Mouse (Mus musculus) gastrocnemius, postnatal 36 days (tissue): ENCODE measurements around the gene Dpy19l1. TPM values are rescaled to one million over a fixed set of nuclear protein-coding genes. Genes with fewer than 3 reads are reported as not detected.

Experiments
- DNase-seq, 2 experiments: peaks; one replicate each; pipeline ENCODE4 v3.0.0; 2022
- intact Hi-C: fragments of 180-260 bp; cut with DNase I; formaldehyde crosslinking; loops from one replicate; pipeline ENCODE4 v1.15.1; 2025
- total RNA-seq, 2 experiments: library from RNA; stranded (reverse); gene quantifications; 2 replicates each; pipeline ENCODE4 v1.2.3; 2021

The Dpy19l1 gene
- total RNA-seq, 2 experiments from 2014 or later, result 4.3 to 4.9 TPM

GRCm38 (mm10) chr9:24473824-24474223, 29.1 kb downstream of the Dpy19l1 start:
- intact Hi-C loops, result no loop called here
- DNase-seq, result no peak

DNA sequence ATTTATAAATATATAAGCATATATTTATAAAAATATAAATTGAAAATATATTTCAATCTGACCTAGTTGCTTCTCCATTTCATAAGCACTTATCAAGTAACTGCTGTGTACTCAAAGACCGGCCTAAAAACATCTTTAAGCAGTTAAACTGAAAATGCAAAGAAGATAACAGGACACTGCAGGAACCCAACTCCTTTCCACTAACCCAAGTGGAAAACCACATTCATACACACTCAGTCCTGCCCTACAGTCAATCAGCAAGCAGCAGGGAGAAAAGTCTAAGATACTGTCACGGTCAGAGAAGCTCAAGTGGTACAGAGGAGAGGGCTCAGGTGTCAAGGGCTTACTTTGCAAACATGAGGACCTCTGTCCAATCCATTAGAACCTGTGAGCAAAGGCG, 30.4 kb downstream of the Dpy19l1 start:
- intact Hi-C loops, result no loop called here
- DNase-seq, result no peak

- intact Hi-C loops, result no loop called here
- no peak for DNase-seq
Measured at GRCm38 (mm10) chr9:24470166-24470565, 32.8 kb downstream of the Dpy19l1 start.

DNA sequence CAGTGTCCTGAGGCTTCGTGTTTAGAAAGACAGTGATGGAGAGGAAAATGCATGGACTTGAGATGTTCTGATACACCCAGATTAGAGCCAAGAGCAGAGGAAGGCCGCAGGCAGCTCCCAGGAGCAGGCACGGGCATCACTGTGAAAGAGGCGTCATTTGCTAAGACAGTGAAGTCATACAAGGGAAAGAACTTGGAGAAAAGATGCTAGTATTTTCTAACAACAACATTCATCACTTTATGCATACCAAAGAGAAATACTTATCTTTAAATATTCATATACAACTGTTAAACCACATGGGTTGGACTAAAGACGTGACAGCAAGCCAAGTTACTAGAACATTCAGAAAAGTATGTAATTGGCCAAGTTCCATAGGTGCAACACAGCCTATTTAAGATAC, 35.8 kb downstream of the Dpy19l1 start:
- intact Hi-C loops, result no loop called here
- DNase-seq, result no peak

- no peak for DNase-seq
- intact Hi-C loops, result no loop called here
Measured at GRCm38 (mm10) chr9:24466649-24467048, 36.3 kb downstream of the Dpy19l1 start.

- DNase-seq, result no peak
- intact Hi-C loops, result no loop called here
Measured at GRCm38 (mm10) chr9:24461379-24461961, 41.5 kb downstream of the Dpy19l1 start.

DNA sequence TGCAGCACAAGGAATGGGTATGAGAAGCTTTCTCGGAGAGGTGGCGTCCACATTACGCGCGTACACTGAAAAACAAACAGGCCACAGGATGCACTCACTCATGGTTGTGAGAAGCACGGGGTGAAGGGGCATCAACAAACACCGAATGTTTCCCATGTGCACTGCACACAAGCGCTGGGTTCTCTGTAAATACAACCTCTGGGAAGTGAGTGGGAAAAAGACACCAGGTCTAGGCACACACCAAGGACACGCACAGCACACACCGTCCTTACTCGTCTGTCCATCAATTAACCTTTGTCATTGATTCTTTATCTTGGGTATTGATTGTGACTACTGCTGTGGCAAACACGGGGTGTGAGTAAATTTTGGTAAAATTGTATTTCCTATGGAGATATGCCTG, 49.1 kb downstream of the Dpy19l1 start:
- DNase-seq, result no peak
- intact Hi-C loops, result no loop called here

GRCm38 (mm10) chr9:24450976-24451375, 52.0 kb downstream of the Dpy19l1 start:
- intact Hi-C loops, result no loop called here
- DNase-seq, result no peak

- intact Hi-C loops, result no loop called here
- no peak for DNase-seq
Measured at GRCm38 (mm10) chr9:24450524-24450923, 52.4 kb downstream of the Dpy19l1 start.

GRCm38 (mm10) chr9:24434901-24435300, 68.0 kb downstream of the Dpy19l1 start:
- intact Hi-C loops, result no loop called here
- no peak for DNase-seq

- DNase-seq, result no peak
- intact Hi-C loops, result no loop called here
Measured at GRCm38 (mm10) chr9:24429721-24430120, 73.2 kb downstream of the Dpy19l1 start.

GRCm38 (mm10) chr9:24425679-24426078, 77.3 kb downstream of the Dpy19l1 start:
- intact Hi-C loops, result no loop called here
- DNase-seq, result no peak

- no peak for DNase-seq
- intact Hi-C loops, result no loop called here
Measured at GRCm38 (mm10) chr9:24423241-24423640, 79.7 kb downstream of the Dpy19l1 start.

GRCm38 (mm10) chr9:24421888-24422287, 81.1 kb downstream of the Dpy19l1 start:
- DNase-seq, result no peak
- intact Hi-C loops, result no loop called here

DNA sequence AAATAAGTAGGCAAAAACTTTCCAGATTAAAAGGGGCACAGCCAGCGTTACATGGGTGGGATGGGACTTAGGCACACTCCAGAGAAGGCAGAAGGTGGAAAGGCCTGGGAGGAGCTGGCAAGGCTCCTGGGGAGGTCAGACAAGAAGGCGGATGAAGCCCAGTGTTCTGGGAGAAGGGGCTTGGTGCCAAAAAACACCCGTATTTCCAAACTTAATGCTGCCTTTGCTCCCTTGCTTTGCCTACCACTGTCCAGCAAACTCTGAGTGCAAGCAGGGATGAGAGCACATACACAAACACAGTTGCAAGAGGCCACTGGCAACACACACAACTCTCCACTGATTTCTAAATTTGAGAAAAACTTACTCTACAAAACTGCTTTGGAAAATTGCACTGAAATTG, 81.7 kb downstream of the Dpy19l1 start:
- intact Hi-C loops, result no loop called here
- no peak for DNase-seq

DNA sequence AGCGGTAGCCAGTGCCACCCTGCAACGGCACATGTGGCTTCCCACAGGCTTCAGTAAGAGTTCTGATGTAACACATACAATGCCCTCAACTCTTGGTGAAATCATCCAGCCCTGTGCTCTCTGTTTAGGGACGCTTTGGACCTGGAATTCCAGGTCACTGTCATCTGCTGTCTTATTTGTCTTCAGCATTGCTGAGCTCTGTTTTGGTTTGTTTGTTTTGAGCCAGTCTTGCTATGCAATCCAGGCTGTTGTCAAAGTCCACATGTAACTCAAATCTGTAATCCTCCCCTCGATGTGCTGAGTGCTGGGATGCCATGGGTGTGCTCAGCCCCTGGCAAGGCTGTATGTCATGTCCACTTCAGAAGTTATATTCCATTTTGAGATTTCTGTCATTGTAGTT, 82.8 kb downstream of the Dpy19l1 start:
- DNase-seq, result no peak
- intact Hi-C loops, result no loop called here

- intact Hi-C loops, result no loop called here
Measured at GRCm38 (mm10) chr9:24418281-24418680, 84.7 kb downstream of the Dpy19l1 start.

DNA sequence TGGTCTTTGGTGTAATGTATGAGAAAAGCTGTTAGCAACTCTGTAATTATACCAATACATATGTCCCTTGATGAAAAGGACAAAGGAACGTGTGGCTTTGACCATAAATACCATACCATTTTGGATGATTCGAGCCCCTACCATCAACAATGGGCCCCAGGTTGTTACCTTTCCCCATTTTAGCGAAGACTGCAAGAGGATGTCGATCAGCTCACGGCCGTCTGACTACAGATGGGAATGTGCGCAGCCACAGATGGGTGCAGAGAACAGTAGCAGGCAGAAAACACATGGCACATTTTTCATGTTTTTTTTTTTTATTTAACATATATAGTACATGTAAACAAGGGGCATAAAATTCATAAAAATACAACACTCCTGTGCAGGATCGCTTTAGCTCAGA, 91.5 kb downstream of the Dpy19l1 start:
- intact Hi-C loops, result no loop called here
- DNase-seq, result no peak

More at GRCm38 (mm10) chr9:24418281-24418680, 84.7 kb downstream of the Dpy19l1 start:
- no peak for DNase-seq

DNA sequence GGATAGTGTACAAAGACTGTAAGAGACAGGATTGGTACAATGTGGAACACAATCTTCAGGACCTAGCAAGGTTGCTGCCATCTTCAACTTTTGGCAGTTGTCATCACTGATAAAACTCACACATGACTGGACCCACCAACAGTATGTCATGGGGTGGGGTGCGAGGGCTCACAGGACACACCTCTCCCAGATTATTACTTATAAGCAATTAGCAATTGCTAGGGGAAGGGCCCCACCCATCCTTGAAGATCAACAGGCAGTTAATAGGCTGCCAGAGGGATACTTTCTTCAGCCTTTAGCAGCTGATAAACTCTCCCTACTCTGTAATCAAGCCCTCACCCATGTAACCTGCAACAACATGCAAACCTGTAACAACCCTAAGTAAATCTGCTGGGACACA, 92.5 kb downstream of the Dpy19l1 start:
- DNase-seq, result no peak
- intact Hi-C loops, result no loop called here

DNA sequence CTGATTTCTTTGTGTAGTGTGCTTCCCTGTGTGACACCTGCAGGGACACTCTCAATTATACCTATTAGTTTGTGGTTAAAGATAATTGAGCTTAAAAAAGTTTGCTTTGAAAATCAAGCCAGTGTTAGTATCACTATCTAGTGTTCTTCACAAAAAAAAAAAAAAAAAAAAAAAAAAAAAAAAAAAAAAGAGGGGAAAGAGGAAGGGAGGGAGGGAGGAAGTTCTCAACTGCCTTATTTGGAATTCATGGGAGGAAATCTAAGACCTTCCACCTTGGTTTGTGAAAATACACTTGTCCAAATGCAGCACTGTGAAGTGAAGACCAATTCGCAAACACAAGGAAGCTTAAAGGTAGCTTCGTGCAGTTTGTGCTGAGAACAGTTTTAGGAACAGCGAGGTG, 94.9 kb downstream of the Dpy19l1 start:
- intact Hi-C loops, result no loop called here
- no peak for DNase-seq

DNA sequence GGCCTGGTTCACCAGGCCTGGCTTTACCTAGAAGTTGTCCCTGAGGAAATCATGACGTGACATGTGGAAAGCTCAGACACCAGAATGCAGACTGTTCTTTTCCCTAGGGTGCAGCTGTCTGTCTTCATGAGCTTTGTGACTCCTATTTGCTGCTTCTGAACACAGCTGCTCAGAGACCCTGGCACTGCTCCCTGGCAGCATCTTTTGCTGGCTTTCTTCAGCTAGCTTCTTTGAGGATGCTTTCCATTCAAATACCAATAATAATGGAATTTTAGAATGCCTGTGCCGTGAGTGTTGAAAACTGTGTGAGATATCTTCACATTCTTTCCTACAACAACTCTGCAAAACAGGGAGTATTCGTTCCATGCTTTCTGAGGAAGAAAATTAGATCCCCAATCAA, 108.8 kb downstream of the Dpy19l1 start:
- no peak for DNase-seq
- intact Hi-C loops, result no loop called here

DNA sequence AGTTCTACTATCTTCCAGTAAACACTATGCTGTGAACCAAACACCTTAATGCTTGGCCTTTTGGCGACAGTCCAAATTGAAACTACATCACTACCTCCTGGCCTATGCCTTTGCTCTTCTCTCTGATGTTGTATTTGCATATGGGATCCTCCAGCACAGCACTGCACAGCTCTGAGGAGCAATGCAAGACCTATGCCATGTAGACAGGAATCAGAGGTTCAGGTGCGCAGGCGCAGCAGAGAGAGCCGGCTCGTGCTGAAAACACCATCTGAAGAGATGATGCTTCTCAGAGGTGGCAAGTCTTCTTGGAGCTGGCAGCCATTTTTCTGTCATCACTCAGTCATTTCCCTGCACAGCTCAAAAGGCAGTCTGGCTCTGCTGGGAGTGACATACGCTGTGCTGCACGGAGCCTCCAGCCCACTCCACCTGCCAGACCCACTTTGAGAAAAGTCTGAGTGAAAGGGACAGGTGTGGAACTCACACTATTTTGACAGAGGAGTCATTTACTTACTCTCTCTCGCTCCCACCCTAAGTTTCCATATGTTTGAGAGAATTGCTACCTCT, 112.1 kb downstream of the Dpy19l1 start:
- no peak for DNase-seq
- intact Hi-C loops, result no loop called here

GRCm38 (mm10) chr9:24387230-24387629, 115.7 kb downstream of the Dpy19l1 start:
- intact Hi-C loops, result no loop called here
- no peak for DNase-seq
